14 mouse cellular contexts compared by ENCODE assay signal in genomic region chr10:96438398-96439103, GRCm38 (mm10).
"Had no signal": no experiment of that assay in that cellular context is flagged by ENCODE, and none has a peak within 500 bp of the region (broad histone marks: within the 10 kb centered on the region; RNA-seq: fewer than 3 reads in every experiment).

No protein-coding gene starts in this region.

- DNase-seq: kidney, adult 18-20 months; kidney, postnatal 14 days; layer of hippocampus, adult 9-11 months; left cerebral cortex, postnatal 4 days; lung, adult 2 months; lung, postnatal 10 days; right cerebral cortex, postnatal 14 days; thymus, adult 18-20 months; thymus, postnatal 25 days had no signal

- H3K27ac ChIP-seq: kidney, embryonic 15.5 days; limb, embryonic 13.5 days; liver, embryonic 15.5 days; macrophage; midbrain, embryonic 13.5 days had no signal

- ATAC-seq: midbrain, embryonic 13.5 days had no signal

- H3K36me3 ChIP-seq: kidney, embryonic 15.5 days; limb, embryonic 13.5 days; liver, embryonic 15.5 days; midbrain, embryonic 13.5 days had no signal

- H3K4me2 ChIP-seq: kidney, embryonic 15.5 days; limb, embryonic 13.5 days; liver, embryonic 15.5 days; midbrain, embryonic 13.5 days had no signal

- H3K9ac ChIP-seq: kidney, embryonic 15.5 days; limb, embryonic 13.5 days; liver, embryonic 15.5 days; midbrain, embryonic 13.5 days had no signal

- H3K4me1 ChIP-seq: kidney, embryonic 15.5 days; limb, embryonic 13.5 days; liver, embryonic 15.5 days; midbrain, embryonic 13.5 days had no signal

- H3K9me3 ChIP-seq: kidney, embryonic 15.5 days; limb, embryonic 13.5 days; liver, embryonic 15.5 days; midbrain, embryonic 13.5 days had no signal

- H3K4me3 ChIP-seq: kidney, embryonic 15.5 days; limb, embryonic 13.5 days; liver, embryonic 15.5 days; midbrain, embryonic 13.5 days had no signal

- H3K27me3 ChIP-seq: kidney, embryonic 15.5 days; limb, embryonic 13.5 days; liver, embryonic 15.5 days; midbrain, embryonic 13.5 days had no signal
